Mouse (Mus musculus) myocyte (in vitro differentiated cells): ENCODE data around the gene Vti1a. TPM values are rescaled to one million over a fixed set of nuclear protein-coding genes. Genes with fewer than 3 reads are reported as not detected.

Experiments used
- H3K27me3 ChIP-seq: one replicate; pipeline ENCODE4 v1.6.1; 2011; ENCODE audit not compliant: control insufficient read depth, insufficient read depth, insufficient read length
- H3K36me3 ChIP-seq: one replicate; pipeline ENCODE4 v1.6.1; 2011; ENCODE audit not compliant: control insufficient read depth, insufficient read depth
- H3K4me2 ChIP-seq: one replicate; pipeline ENCODE4 v1.6.1; 2011; ENCODE audit warnings: low read depth, control low read depth
- H3K4me3 ChIP-seq: one replicate; pipeline ENCODE4 v1.5.1; 2011; ENCODE audit warnings: mild to moderate bottlenecking, control low read depth, moderate library complexity
- H3K79me2 ChIP-seq: one replicate; pipeline ENCODE4 v1.6.1; 2011; ENCODE audit not compliant: control insufficient read depth, insufficient read depth
- H3ac ChIP-seq: one replicate; pipeline ENCODE4 v1.6.1; 2011; ENCODE audit not compliant: control insufficient read depth, insufficient read length
- CEBPB ChIP-seq: IDR thresholded peaks from 2 replicates; pipeline ENCODE4 v1.6.1; 2011; ENCODE audit warnings: mild to moderate bottlenecking, moderate library complexity; ENCODE audit not compliant: poor library complexity, insufficient read depth, severe bottlenecking
- E2F4 ChIP-seq: IDR thresholded peaks from one replicate; pipeline ENCODE4 v1.6.1; 2011; ENCODE audit warnings: mild to moderate bottlenecking, control low read depth, moderate library complexity; ENCODE audit not compliant: insufficient read depth
- MAX ChIP-seq: IDR thresholded peaks from one replicate; pipeline ENCODE4 v1.6.1; 2011; ENCODE audit warnings: low read depth, mild to moderate bottlenecking, control low read depth
- MYOD1 ChIP-seq, 3 experiments: IDR thresholded peaks; one replicate each; pipeline ENCODE4 v1.6.1; 2011; ENCODE audit warnings: control low read depth in 2 of 3, low read depth in 2 of 3, mild to moderate bottlenecking in 2 of 3, moderate library complexity in 1 of 3; ENCODE audit not compliant: insufficient read length in 2 of 3, control insufficient read depth in 1 of 3
- MYOG ChIP-seq, 3 experiments: IDR thresholded peaks; one replicate each; pipeline ENCODE4 v1.6.1; 2011; ENCODE audit warnings: control low read depth in 2 of 3, low read depth in 2 of 3, mild to moderate bottlenecking in 2 of 3; ENCODE audit not compliant: insufficient read length in 2 of 3, control insufficient read depth in 1 of 3, insufficient read depth in 1 of 3
- POLR2A ChIP-seq: IDR thresholded peaks from one replicate; pipeline ENCODE4 v1.6.1; 2011; ENCODE audit warnings: low read depth, mild to moderate bottlenecking, control low read depth, moderate library complexity; ENCODE audit not compliant: insufficient read length
- POLR2AphosphoS2 ChIP-seq: IDR thresholded peaks from one replicate; pipeline ENCODE4 v1.6.1; 2011; ENCODE audit warnings: low read depth, control low read depth; ENCODE audit not compliant: insufficient read length
- REST ChIP-seq: IDR thresholded peaks from one replicate; pipeline ENCODE4 v1.6.1; 2011; ENCODE audit warnings: mild to moderate bottlenecking, control low read depth, moderate library complexity; ENCODE audit not compliant: insufficient read depth, insufficient read length
- SRF ChIP-seq: IDR thresholded peaks from one replicate; pipeline ENCODE4 v1.6.1; 2011; ENCODE audit warnings: low read depth; ENCODE audit not compliant: control insufficient read depth, insufficient read length
- TCF12 ChIP-seq: IDR thresholded peaks from one replicate; pipeline ENCODE4 v1.6.1; 2011; ENCODE audit warnings: mild to moderate bottlenecking, control low read depth; ENCODE audit not compliant: poor library complexity, insufficient read depth, severe bottlenecking
- TCF3 ChIP-seq: IDR thresholded peaks from one replicate; pipeline ENCODE4 v1.6.1; 2011; ENCODE audit warnings: low read depth, control low read depth; ENCODE audit not compliant: insufficient read length
- USF1 ChIP-seq: IDR thresholded peaks from one replicate; pipeline ENCODE4 v1.6.1; 2011; ENCODE audit warnings: low read depth, mild to moderate bottlenecking, control low read depth, moderate library complexity
- polyA plus RNA-seq: library from polyadenylated mRNA; unstranded; fragments of >200 nt; fragmentation: generic; extraction: Trizol; gene quantifications from one replicate; pipeline ENCODE4 v1.2.1, GENCODE M21; 2012; ENCODE audit warnings: missing spikeins

Gene Vti1a
- polyA plus RNA-seq, 1 experiment: 10.5 TPM

DNA sequence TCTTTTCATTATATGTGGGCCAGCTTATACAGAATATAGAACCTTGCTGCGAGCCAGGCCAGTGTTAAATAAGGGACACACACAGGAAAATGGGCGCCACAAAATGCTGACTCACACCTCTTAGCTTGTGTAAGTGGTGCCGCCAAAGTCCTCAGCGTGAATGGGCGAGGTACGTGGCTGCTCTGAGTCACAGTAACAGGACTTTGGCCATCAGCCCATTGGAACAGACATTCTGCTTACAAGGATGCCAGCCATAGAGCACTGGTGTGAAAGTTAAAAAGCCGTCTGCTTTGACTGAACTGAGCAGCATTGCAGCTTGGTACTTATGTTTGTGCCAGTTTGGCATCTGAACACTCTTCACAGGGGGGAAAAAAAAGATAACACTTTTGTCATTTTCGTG, 107.9 kb downstream of the Vti1a start:
- Histone ChIP-seq H3K27me3 (no peaks in the 10 kb centered on the region), H3K4me3 (no peak overlapping the region), H3ac (no peak overlapping the region), H3K36me3 (no peaks in the 10 kb centered on the region), H3K4me2 (peak overlapping the region; percentile 75), H3K79me2 (no peaks in the 10 kb centered on the region)
- TF ChIP-seq MYOD1 (IDR thresholded peaks at IDR 0.05; ENCODE audit: control insufficient read depth in 1 of 3, insufficient read length in 2 of 3, low read depth in 2 of 3) (peak in 1 of 3 experiments; percentile 24), CEBPB (no peak)

DNA sequence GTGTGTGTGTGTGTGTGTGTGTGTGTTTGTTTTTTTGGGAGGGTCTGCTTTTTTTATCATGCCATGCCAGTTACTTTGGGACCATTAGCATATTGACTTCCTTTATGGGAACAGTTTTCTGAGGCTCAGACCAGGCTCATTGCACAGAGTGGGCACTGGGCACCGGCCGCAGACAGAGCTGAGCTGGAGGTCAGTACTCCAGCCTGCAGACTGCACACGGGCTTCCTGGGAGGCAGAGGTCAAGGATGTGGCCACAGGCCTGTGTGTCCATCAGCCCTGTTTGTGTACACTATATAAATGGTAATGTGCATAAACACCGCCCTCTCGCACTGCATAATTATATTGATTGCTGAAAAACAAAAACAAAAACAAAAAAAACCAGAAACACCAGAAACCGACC, 108.4 kb downstream of the Vti1a start:
- H3ac ChIP-seq: no peak overlapping the region
- TF ChIP-seq CEBPB (no peak), TCF12 (no peak), MAX (no peak), POLR2A (no peak), MYOD1 (IDR thresholded peaks at IDR 0.05; ENCODE audit: control insufficient read depth in 1 of 3, insufficient read length in 2 of 3, low read depth in 2 of 3) (no peak), TCF3 (no peak), SRF (no peak), REST (no peak), POLR2AphosphoS2 (no peak), E2F4 (no peak), MYOG (IDR thresholded peaks at IDR 0.05; ENCODE audit: control insufficient read depth in 1 of 3, insufficient read depth in 1 of 3, insufficient read length in 2 of 3, low read depth in 2 of 3) (no peak), USF1 (no peak)
- H3K4me3 ChIP-seq: no peak overlapping the region
- H3K36me3 ChIP-seq: no peaks in the 10 kb centered on the region
- H3K4me2 ChIP-seq: peak overlapping the region; percentile 75
- H3K27me3 ChIP-seq: no peaks in the 10 kb centered on the region
- no peaks in the 10 kb centered on the region for H3K79me2 ChIP-seq

DNA sequence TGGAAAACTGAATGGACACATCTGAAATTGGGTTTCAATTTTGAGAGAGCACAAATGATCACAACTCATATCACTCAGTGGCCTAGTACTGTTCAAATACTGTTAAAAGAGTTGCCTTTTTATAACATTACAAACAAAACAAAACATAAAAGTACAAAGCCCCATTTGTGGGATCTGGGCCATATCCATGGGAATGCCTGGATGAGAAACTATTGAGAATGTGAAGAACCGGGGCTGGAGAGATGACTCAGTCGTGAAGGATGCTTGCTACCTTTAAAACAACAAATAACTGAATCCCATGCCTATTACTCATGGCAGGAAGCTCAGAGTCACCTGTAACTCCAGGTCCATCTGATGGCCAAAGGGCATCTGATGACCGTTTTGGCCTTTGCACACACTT, 124.2 kb downstream of the Vti1a start:
- Histone ChIP-seq H3ac (no peak overlapping the region), H3K27me3 (no peaks in the 10 kb centered on the region), H3K4me3 (no peak overlapping the region), H3K36me3 (peaks cover 7% of the 10 kb centered on the region), H3K4me2 (no peak overlapping the region), H3K79me2 (no peaks in the 10 kb centered on the region)
- no peak for TF ChIP-seq TCF12
- TF ChIP-seq POLR2A: no peak
- TF ChIP-seq E2F4: no peak
- TF ChIP-seq REST: no peak
- TF ChIP-seq MYOG (IDR thresholded peaks at IDR 0.05; ENCODE audit: control insufficient read depth in 1 of 3, insufficient read depth in 1 of 3, insufficient read length in 2 of 3, low read depth in 2 of 3): no peak
- TF ChIP-seq TCF3: no peak
- no peak for TF ChIP-seq MYOD1 (IDR thresholded peaks at IDR 0.05; ENCODE audit: control insufficient read depth in 1 of 3, insufficient read length in 2 of 3, low read depth in 2 of 3)
- no peak for TF ChIP-seq MAX
- no peak for TF ChIP-seq USF1
- TF ChIP-seq CEBPB: no peak
- no peak for TF ChIP-seq SRF
- no peak for TF ChIP-seq POLR2AphosphoS2

DNA sequence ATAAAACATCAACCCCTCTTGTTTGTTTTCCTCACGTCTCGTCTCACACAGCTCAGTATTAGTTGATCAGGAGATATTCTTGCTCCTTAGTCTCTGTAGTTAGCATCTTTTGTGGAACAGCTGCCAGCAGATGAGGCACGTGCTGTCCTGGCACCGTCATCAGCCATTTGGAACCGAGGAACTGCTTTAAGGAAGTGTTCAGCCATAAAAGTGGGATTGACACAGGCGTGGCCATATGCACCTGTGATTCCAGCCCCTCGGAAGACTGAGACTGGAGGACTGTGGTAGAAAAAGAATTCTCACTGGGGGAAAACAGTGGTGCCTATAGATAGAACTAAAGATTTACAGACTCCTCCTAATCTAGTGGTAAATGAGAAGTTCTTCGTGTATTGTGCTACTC, 127.5 kb downstream of the Vti1a start:
- Histone ChIP-seq H3K4me3 (no peak overlapping the region), H3K79me2 (no peaks in the 10 kb centered on the region), H3ac (no peak overlapping the region), H3K27me3 (no peaks in the 10 kb centered on the region), H3K4me2 (no peak overlapping the region), H3K36me3 (no peaks in the 10 kb centered on the region)
- no peak for TF ChIP-seq MYOG (IDR thresholded peaks at IDR 0.05; ENCODE audit: control insufficient read depth in 1 of 3, insufficient read depth in 1 of 3, insufficient read length in 2 of 3, low read depth in 2 of 3)
- TF ChIP-seq MYOD1 (IDR thresholded peaks at IDR 0.05; ENCODE audit: control insufficient read depth in 1 of 3, insufficient read length in 2 of 3, low read depth in 2 of 3): no peak
- no peak for TF ChIP-seq POLR2A

DNA sequence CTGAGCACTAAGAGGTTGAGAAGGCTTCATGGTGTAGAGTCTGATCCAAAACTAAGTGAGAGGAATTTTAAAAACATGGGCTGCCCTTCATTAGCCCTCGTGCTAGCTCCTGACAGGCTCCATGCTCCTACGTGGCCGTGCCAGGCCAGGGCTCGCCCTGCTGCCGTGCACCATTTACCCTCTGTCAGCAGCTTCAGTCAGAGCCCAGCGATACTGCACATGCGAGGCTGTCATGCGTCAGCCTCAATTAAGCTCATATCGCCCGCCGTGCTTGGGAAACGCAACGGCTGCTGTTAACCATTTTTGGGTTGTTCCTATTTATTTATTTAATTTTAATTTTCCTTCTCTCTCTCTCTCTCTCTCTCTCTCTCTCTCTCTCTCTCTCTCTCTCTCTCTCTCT, 133.0 kb downstream of the Vti1a start:
- H3K4me3 ChIP-seq: no peak overlapping the region
- H3K27me3 ChIP-seq: no peaks in the 10 kb centered on the region
- no peak for TF ChIP-seq CEBPB
- TF ChIP-seq REST: no peak
- no peak for TF ChIP-seq MYOG (IDR thresholded peaks at IDR 0.05; ENCODE audit: control insufficient read depth in 1 of 3, insufficient read depth in 1 of 3, insufficient read length in 2 of 3, low read depth in 2 of 3)
- no peak for TF ChIP-seq MYOD1 (IDR thresholded peaks at IDR 0.05; ENCODE audit: control insufficient read depth in 1 of 3, insufficient read length in 2 of 3, low read depth in 2 of 3)
- TF ChIP-seq TCF12: no peak
- TF ChIP-seq TCF3: no peak
- no peak for TF ChIP-seq USF1
- no peak for TF ChIP-seq MAX
- TF ChIP-seq POLR2AphosphoS2: no peak
- TF ChIP-seq E2F4: no peak
- no peak for TF ChIP-seq SRF
- TF ChIP-seq POLR2A: no peak
- no peak overlapping the region for H3ac ChIP-seq
- no peaks in the 10 kb centered on the region for H3K36me3 ChIP-seq
- no peaks in the 10 kb centered on the region for H3K79me2 ChIP-seq
- H3K4me2 ChIP-seq: no peak overlapping the region
